Mouse (Mus musculus) layer of hippocampus, adult 9-10 months (tissue): ENCODE measurements at regions not wholly inside any gene's neighbourhood (a gene's known extent, or its start where the extent isn't known, plus 50 kb on each side); places are given as distances from the start of the nearest gene placed in this dataset.

Experiments used
- DNase-seq: peaks from one replicate; pipeline ENCODE4 v3.0.0; 2022; ENCODE audit warnings: low spot score

DNA sequence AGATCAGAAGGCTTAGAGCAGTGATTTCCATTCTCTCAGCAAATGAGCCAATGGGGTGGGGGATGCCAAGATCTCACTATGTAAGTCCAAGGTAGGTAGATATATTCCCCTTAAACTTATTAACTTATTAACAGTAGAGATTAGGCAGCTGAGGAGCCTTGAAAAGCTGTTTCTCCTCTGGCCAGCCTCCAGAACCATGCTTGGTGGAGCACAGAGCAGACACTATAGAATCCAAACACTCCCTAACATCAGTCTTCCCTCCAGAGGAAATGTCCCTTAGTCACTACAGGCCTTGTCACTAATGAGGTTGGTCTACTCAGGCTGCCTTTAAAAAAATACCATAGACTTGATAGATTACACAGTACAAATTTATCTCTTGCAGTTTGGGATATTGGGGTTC, 152.8 kb upstream of the Usp24 start:
- DNase-seq: no peak

DNA sequence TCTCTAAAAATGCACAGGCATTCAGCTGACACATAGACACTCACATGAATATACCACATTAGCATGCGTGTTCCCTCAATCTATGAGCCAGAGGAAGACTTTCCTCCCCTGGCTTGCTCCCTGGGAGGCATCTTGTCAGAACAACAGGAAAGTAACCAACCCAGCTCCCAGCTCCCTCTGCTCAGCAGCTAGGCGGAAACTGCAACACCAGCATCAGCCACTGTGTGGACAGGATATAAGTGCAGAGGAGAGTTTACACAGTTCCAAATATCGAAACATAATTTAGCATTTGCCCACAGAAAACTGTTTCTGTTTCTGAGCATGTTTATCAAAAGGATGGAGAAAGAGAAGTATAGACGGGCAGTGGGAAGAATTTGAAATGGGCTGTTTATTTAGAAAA, 148.3 kb upstream of the Usp24 start:
- no peak for DNase-seq

DNA sequence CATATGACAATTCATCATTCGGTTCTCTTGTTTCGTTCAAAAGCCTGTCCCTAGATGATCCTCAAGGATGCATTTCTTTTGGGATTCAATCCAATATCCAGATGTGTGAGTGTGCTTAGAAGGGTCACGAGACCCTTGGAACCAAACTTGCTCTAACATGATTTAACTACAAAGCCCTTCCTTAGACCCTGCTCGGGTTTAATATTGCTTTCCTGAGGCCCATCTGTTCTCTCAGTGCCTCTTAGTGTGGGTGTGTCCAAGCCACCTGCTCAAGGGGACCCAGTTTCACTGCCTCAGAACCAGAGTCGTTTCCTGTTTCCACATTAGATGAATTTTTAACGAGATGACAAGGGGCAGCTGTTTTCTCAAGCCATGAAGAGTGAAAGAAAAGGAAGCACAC, 147.3 kb upstream of the Usp24 start:
- no peak for DNase-seq

DNA sequence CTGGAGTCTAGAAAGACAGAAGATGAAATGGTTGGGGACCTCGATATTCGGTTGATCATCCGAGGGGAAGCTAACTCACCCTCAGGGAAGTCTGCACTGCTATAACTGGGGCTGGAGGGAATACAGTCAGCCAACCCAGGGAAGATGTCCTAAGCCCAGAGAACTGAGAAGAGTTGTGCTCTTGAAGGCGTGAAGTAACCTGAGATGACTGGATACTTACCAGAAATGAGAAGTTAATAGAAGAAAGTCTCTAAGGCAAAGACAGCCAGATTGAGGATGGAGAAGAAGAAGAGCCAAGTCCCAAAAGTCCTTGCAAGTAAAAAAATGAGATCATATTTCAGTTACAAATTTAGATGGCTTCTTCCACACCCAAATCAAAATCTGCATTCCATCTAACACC, 146.5 kb upstream of the Usp24 start:
- no peak for DNase-seq

DNA sequence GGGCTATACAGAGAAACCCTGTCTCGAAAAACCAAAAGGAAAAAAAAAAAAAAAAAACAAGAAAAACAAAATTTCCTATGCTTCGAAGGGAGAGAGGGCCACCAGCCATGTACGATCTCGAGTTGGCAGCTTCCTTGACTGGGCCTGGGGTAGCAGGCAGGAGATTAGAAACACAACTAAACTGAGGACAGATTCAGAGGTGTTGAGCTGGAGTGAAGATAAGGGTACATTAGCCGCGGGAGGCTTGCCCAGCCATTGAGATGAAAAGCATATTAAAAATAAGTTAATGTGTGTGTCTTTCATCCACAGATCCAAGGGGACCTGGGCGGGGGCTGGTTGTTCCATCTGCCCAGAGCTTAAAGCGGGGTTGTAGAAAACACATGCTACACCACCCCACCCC, 145.3 kb upstream of the Usp24 start:
- no peak for DNase-seq

DNA sequence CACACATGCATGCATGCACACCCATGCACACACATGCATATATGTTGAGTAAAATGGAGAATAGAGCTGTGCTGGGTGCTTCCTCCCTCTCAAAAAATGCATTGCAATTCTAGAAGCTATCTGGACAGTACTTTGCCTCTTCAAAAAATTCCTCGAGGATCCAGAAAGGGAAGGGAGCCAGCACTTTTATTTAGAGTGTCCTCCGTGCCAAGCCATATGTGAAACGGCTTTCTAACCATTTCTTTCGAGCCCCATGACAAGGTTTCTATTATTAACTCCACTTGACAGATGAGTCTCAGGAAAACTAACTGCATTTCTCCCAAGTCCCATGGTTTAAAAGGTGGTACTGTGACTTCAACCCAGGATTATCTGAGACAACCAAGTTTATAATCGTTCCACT, 140.7 kb upstream of the Usp24 start:
- DNase-seq: no peak

DNA sequence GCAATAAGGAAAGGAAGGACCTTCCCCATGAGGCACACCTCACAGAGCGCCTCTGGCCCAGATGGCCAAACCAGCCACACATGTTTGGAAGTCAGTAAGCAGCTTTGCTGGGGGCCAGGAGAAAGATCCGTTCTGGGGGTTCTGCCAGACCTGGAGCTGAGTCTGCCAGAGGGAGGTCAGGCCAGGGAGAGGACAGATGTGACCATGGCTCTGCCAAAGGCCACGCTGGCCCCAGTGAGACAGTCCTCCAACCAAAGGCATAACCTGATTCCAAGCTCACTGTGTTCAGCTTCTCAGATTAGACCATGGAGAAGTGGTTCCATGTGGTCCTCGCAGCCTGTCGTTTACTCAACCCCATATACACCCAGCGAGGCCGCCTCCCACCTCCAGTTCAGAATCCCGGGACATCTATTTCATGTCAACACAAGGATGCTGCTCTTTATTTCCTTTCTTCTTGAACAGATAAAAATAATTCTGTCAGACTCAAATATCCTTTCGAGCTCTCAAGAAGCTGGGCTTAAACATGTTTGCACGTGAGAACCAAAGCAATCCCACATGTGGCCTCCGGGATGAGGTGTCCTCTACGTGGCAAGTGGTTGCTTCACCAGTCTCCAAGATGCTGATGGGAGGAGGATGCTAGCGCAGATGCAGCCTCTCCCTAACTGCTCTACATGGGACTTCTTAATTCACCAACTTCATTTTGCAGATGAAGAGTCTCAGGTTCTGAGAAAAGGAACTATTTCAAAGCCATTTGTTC, 130.1 kb upstream of the Usp24 start:
- DNase-seq: no peak

DNA sequence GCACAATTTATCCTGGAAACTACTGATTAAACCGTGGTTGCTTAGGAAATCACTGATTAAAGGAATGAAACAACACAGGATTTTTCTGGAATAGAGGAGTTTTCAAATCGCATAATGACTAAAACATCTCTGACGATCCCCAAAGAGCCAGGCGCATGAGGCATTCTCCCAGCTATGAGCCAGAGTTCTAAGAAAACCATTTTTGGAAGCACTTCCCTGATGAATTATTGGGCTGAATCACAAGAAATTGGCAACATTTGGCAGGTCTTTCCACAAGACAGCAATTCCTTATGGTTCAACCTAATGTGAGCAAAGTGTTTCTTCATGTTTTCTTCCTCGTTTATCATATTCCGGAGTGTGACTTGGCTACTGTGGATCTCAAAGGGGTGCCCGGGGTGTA, 129.3 kb upstream of the Usp24 start:
- DNase-seq: no peak

DNA sequence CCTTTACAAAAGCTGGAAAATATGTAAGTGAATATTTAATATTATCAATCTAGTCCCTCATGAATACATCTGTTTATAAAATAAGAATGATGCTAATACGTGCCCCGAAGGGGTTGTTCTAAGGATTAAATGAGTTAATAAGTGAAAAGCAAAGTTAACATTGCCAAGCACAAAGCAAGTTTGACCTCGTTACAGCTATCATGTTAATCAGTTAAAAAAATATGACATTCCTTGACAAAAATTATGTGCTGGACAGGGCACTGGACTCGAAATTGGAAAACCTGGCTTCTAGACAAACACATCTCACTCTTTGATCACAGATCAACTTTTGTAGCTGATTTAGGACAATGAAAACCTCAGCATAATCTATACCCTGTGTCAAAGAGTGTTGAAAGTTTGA, 125.8 kb upstream of the Usp24 start:
- DNase-seq: no peak

DNA sequence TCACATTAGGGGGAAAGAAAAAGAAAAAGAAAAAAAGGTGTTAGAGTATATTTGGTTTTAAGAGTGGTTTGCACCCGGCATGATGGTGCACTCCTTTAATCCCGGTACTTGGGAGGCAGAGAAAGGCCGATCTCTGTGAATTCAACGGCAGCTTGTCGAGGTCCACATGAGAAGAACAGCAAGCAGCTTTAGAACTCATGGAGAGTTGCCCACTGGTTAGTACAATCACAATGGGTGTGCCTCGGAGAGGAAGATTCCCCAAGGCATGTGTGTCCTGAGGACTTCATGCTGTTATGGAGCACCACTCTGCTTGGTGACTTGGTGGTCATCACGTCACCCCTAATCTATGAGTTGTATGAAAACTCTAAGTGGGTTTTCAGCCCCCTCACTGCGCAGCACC, 124.7 kb upstream of the Usp24 start:
- DNase-seq: no peak

DNA sequence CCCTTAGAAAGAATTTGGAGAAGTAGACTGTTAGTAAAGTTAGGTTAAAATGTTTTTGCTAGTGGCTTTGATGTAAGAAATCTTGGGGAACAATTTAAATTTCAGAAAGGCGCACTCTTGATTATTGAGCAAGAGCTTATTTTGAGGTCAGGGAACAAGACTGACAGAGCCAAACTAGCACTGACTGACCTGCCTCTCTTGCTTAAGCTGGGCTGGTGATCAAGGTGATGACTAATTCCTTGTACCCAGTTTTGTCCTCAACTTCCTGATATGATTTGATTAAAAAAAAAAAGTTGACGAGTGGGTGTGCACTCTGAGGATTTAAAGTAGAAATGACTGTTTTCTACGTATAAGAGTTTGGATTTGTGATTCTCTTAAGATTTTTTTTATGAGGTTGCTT, 124.2 kb upstream of the Usp24 start:
- no peak for DNase-seq

DNA sequence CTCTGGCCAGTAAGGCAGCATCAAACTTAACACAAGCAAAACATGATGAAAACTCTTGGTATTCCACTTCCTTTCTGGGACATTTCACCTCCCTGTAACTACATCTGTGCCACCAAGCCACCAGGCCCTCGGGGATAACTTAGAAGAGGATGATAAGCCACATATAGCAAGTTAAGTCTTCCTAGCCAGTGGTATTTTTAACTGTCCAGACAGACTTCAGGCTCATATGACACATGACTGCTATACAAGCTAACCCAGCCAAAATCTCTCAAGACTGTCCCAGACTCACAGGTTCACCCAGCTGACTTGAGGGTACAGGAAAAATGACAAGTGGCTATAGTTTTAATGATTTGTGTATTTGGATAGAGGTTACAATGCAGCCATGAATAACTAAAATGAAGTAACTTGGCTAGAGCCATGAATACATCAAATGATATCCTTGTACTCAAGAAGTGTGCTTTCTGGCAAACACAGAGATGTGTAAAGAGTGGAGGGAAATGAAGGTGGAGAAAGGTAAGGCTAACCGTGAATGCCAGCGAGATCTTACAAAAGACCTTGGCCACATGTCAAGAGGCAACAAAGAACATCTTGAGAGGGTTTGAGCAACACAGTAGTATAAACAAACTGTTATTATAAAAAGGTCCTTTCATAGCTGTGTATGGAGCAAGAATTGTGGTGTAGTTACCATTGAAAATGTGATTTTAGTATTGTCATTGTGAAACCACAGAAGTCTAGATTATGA, 122.6 kb upstream of the Usp24 start:
- no peak for DNase-seq

DNA sequence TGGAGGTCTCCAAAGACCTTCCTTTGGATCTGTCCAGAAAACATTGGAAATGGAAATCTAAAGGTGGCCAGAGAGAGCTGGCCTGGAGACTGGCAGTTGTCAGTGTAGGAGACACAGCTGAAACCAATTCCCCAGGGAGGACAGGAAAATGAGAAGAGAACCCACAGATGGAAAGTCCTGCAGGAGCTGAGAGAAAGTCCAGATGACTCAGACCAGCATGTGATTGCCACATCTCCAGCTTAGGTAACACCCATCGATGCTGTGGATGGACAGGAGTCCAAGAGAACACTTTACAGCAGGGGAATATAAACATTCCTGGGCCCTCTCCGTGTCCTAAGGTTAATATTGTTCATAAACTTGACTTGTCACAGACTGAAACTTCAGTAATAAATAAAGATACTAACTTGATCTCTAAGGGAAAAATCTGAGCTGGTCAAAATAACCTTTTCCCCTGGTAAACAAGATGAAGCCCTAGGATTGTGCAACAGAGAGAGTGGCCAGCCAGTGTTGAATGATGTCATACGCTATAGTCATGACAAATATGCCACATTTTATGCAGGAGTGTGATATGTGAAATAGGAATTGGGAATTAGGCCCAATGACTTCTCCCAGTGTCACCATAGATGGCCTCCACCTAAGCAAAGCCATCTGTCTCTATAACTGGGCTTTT, 120.4 kb upstream of the Usp24 start:
- DNase-seq: no peak

DNA sequence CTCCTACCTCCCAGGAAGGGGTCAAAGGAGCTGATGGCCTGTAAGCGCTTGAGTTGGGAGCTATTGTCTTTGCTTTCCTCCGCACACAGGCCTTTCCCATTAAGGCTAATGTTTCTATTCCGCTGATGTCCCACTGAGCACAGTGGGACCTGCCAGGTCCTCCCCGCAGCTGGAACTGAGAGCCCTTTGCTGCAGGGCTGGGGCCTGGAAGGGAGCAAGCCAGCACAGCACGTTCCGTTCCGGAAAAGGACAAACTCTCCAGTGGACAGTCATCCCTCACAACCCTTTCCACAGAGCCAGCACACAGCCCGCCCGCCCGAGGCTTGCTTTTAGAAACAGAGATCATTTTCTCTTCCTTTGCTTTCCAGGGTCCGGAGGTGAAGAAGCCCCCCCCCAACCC, 116.2 kb upstream of the Usp24 start:
- DNase-seq: no peak

DNA sequence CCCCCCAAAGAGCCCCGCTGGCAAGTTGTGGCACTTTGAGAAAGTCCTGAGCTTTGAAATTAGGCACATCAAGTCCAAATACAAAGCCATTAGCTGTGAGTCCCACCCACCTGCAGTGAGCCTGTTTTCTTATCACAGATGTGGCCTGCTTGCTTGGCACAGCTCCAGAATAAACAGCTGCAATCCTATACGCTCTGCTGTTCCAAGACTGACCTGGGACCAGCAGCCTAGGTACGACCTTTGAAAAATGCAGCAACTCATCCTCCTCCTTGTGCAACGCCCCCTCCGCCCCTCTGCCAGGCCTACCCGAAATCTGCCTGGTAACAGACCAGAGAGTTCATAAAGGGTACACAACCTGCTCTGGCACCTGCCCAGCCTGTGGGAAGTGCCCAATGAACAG, 115.8 kb upstream of the Usp24 start:
- DNase-seq: no peak

DNA sequence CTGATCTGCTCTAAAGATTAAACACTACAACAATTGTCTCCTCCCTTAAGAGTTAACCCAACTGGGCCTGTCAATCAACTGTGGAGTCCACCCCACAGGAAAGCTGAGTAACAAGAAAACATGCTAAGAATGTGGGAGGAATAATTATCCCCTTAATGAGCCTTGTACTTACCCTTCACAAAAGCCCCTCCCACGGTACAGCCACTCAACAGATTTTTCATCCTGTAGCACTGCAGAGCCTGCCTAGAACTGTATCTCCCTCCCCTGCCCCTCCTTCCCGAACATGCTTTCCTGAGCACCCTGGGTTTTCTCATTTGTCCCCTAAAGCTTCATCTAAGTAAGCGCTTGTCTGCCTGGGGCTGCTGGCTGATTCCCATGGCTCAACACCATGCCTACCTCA, 113.5 kb upstream of the Usp24 start:
- no peak for DNase-seq

DNA sequence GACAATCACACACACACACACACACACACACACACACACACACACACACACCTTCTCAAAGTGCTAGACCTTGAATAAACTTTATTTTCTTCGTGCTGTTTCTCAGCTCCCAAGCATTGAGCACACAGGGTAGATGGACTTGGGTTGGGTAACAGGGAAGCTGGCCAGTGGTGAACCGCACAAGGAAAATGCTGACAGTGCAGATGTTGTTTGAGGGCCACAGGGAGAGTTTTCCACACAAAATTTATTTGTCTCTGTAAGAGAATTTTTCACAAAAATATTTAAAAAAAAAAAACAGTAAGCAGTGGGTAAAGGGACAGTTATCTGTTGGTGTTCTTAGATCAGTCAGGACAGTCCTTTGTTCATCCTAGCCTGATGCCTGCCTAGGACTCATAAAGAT, 110.8 kb upstream of the Usp24 start:
- DNase-seq: no peak

DNA sequence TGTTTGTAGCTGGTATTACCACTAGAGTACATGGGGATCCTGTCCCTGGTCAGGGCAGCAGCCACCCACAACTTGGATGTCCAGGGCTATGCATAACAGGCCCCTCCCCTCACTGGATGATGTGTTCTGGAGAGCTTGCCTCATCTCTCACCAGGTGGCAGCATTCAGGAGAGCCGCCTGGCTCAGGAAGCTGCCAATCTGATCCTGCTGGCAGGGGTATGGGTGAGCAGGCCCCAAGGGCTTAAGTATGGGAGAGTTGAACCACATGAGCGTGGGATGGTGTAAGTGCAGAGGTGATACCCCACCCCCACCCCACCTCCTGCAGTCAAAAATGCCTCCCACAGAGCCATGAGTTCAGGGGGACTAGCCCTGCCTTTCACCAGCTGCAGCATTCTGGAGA, 110.0 kb upstream of the Usp24 start:
- DNase-seq: no peak

DNA sequence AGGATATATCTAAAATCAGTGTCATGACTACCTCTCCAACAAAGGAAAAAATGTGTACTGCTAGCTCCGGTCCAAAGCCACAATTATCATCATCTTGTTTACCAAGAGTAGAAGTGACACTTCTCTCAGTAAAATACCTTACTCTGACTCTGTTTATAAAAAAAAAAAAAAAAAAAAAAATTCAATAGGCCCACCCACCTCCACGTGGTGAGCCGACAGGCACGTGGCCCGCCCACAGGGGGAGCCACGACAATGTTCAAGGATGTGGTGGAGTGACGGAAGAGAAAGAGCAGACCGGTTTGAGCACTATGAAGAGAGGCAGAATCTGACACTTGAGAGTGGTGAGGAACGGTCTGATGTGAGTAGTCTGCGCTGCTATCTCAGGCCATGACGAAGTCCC, 106.5 kb upstream of the Usp24 start:
- DNase-seq: no peak

DNA sequence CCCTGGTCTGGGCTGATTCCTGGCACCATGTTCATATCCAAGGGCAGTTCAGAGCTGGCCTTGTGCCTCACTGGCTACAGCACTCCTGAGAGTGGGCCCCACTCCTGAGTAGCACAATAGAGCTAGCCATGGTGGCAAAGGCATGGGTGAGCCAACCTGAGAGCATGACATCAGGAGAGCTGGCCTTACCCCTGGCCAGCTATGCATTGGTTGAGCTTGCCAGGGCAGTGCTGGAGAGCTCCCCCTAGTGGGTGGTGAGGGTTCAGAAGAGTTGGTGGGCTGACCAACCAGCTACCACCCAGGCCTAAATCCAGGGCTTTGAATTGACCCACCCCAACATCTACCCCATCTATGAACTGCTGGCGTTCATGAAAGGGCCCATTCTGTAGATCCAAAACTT, 106.0 kb upstream of the Usp24 start:
- no peak for DNase-seq

DNA sequence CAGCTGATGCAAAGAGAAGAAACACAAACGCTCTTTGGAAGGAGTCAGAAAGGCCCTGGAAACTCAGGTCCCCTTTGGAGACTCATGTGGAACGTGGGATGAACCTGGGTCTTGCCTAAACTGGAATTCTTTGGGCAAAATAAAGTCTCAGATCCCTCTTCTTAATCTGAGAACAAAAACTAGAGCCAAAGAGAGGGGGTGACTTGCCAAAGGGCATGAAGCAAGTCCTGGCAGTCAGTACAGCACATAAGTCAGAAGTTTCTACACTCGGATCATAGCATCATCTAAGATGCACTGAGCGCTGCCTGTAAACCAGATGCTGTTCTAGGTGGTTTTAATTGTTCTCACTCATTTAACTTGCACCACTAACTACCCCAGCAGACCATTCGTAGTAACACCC, 101.8 kb upstream of the Usp24 start:
- DNase-seq: no peak

DNA sequence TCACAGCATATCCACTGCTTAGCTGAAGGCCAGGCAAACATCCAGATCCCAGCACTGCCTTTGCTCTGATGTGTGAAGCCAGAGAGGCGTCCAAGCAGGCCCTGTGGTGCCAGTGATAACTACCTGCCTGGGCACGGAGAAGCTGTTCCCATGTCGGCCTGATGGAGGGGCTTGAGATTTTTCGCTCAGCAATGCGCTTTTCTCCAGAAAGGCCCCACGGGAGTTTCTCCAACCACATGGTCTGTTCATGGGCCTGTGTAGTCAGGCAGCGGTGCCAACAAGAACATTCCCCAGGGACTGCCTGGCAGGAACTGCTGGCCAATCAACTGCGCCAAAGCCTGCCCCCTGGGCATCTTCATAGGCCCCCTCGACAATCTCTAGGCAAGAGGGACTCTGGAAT, 95.4 kb upstream of the Usp24 start:
- DNase-seq: no peak

DNA sequence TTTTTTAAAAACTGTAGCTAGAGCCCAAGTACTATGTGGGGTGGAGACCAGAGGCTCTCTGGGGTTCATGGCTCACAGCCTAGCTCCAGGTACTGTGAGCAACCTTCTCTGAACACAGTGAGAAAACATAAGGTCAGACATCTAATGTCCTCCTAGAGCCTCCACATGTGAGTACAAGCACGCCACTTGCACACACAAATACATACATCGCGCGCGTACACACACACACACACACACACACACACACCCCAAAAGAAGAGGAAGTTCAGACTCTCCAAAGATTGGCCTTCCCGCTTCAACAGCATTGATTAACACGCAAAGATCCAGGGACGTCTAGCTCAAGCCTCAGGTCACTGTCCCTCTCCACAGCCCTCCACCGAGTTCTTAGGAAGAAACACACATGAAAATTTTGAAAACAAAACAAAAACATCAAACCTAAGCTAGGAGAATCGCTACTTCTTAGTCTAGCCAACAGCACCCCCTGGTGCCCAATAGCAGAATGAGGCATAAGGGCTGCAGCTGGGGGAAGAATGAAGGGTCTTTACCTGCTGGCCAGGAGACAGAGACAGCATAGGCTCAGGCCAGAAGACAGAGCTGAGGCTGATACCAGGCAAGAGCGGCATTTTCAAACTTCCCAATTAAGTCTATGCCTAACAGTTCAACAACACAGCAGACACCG, 90.7 kb upstream of the Usp24 start:
- no peak for DNase-seq
